Mouse (Mus musculus): ENCODE measurements around the gene Lsm14a. TPM values are rescaled to one million over a fixed set of nuclear protein-coding genes. Genes with fewer than 3 reads are reported as not detected.
A peak's percentile ranks its signal among the peaks of the same experiment; 100 is the strongest.
"Not testable (repeated sequence)": the region's sequence is repeated elsewhere in the genome, so short reads cannot be mapped to it uniquely, and the experiment has no call there.

Lsm14a gene
- polyA plus RNA-seq, 1 experiment: 16.9 TPM

- peaks cover 6% of the 10 kb centered on the region for H3K9me3 ChIP-seq
- H3K27me3 ChIP-seq (replicated peaks): no peaks in the 10 kb centered on the region
- H3K4me3 ChIP-seq (replicated peaks): no peak overlapping the region
- H3K4me1 ChIP-seq: peaks cover 41% of the 10 kb centered on the region
- H3K36me3 ChIP-seq (replicated peaks; ENCODE audit: low read length): peaks cover 85% of the 10 kb centered on the region
- TF ChIP-seq GATA1 (IDR thresholded peaks at IDR 0.05; ENCODE audit: borderline replicate concordance, low read length) (no peak), FLI1 (IDR thresholded peaks at IDR 0.05; ENCODE audit: low read length) (no peak)
Measured at GRCm38 (mm10) chr7:34340841-34341240, 52.3 kb downstream of the Lsm14a start.

DNA sequence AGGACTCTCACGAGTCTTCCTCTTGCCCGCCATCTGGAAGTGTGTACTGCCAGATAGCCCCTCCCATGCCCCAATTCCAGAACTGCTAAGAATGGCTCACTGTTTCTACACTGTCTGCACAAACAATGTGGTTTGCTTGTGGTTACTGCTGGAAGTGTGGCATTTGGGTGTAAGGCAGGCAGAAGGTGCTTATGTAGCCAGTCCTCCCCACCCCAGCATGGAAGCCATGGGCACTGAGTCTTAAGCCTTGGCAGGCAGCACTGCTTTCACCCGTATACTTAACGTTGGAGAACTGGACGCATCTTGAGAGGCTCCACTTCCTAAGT lies 54.0 kb downstream of the Lsm14a start:
- H3K36me3 ChIP-seq (replicated peaks; ENCODE audit: low read length): peaks cover 68% of the 10 kb centered on the region
- H3K27me3 ChIP-seq (replicated peaks): no peaks in the 10 kb centered on the region
- TF ChIP-seq GATA1 (IDR thresholded peaks at IDR 0.05; ENCODE audit: borderline replicate concordance, low read length) (no peak), FLI1 (IDR thresholded peaks at IDR 0.05; ENCODE audit: low read length) (no peak)
- peaks cover 9% of the 10 kb centered on the region for H3K9me3 ChIP-seq
- H3K4me1 ChIP-seq: peaks cover 51% of the 10 kb centered on the region
- peak overlapping the region; percentile 4 for H3K4me3 ChIP-seq (replicated peaks)

DNA sequence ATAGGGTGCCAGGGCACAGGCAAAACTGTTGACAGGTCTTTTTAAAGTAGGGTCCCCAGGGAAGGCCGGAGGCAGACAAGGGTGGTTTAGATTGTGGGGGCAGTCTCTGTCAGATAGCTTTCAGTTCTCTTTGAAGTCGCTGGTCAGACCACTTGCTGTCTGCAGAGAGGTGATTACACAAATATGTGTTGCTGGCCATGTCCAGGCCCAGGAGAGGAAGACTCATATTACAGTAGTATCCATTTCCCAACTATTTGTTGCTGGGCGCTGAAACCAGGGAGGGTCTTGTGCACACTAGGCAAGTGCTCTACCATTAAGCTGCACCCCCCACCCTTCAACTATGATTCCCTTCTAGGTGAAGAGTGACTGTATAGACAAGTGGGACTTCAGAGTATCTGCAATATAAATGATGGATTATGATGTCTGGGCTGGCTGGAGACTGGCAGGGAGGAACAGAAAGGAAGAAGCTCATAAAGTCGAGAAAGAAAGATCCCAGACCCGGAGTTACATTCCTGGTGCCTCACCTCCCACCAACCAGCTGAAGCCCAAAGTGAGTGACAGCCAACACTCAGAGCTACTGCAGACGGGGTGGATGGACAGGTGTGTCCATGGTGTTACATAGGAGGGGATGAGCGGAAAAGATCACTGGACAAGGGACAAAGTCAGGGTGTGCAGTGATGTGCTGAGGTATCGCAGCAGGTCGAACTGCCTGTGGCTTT lies 54.5 kb downstream of the Lsm14a start:
- Histone ChIP-seq H3K36me3 (replicated peaks; ENCODE audit: low read length) (peaks cover 63% of the 10 kb centered on the region), H3K9me3 (peaks cover 13% of the 10 kb centered on the region), H3K4me1 (peaks cover 49% of the 10 kb centered on the region), H3K4me3 (replicated peaks) (peak overlapping the region; percentile 4), H3K27me3 (replicated peaks) (no peaks in the 10 kb centered on the region)
- TF ChIP-seq GATA1 (IDR thresholded peaks at IDR 0.05; ENCODE audit: borderline replicate concordance, low read length): no peak
- TF ChIP-seq FLI1 (IDR thresholded peaks at IDR 0.05; ENCODE audit: low read length): no peak

GRCm38 (mm10) chr7:34337268-34337667 lies 55.8 kb downstream of the Lsm14a start:
- TF ChIP-seq GATA1 (IDR thresholded peaks at IDR 0.05; ENCODE audit: borderline replicate concordance, low read length) (no peak), FLI1 (IDR thresholded peaks at IDR 0.05; ENCODE audit: low read length) (no peak)
- H3K36me3 ChIP-seq (replicated peaks; ENCODE audit: low read length): peaks cover 54% of the 10 kb centered on the region
- no peaks in the 10 kb centered on the region for H3K27me3 ChIP-seq (replicated peaks)
- H3K4me1 ChIP-seq: peaks cover 46% of the 10 kb centered on the region
- H3K4me3 ChIP-seq (replicated peaks): no peak overlapping the region
- peaks cover 18% of the 10 kb centered on the region for H3K9me3 ChIP-seq

DNA sequence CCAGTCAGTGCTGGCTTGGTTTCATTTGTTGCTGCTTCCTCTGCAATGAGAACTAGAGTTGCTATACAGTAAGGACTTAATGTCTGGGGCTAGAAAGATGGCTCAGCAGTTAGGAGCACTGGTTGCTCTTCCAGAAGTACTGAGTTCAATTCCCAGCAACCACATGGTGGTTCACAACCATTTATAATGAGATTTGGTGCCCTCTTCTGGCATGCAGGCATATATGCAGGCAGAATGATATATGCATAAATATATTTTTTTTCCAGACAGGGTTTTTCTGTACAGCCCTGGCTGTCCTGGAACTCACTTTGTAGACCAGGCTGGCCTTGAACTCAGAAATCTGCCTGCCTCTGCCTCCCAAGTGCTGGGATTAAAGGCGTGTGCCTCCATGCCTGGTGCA lies 56.6 kb downstream of the Lsm14a start:
- Histone ChIP-seq H3K4me1 (peaks cover 43% of the 10 kb centered on the region), H3K36me3 (replicated peaks; ENCODE audit: low read length) (peaks cover 47% of the 10 kb centered on the region), H3K9me3 (peaks cover 18% of the 10 kb centered on the region)
- not testable (repeated sequence) for H3K4me3 ChIP-seq (replicated peaks); H3K27me3 ChIP-seq (replicated peaks)

DNA sequence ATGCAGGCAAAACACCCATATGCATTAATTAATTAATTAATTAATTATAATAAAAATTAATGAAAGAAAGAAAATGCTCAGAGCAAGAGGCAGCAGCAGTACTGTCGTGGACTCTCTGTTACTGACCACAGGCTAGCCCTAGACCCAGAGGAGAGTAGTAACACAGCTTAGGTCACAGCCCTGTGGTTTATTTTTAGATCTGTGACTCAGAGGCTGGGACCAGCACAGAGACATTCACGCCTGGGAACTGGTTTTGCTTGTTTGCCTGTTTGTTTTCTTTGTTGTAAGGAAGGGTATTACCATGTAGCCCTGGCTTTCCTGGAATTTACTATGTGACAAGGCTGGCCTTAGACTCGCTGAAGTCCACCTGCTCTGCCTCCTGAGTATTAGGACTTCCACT lies 65.6 kb downstream of the Lsm14a start:
- no peak for TF ChIP-seq FLI1 (IDR thresholded peaks at IDR 0.05; ENCODE audit: low read length)
- TF ChIP-seq GATA1 (IDR thresholded peaks at IDR 0.05; ENCODE audit: borderline replicate concordance, low read length): no peak
- no peak overlapping the region for H3K4me3 ChIP-seq (replicated peaks)
- peaks cover 27% of the 10 kb centered on the region for H3K9me3 ChIP-seq
- no peaks in the 10 kb centered on the region for H3K36me3 ChIP-seq (replicated peaks; ENCODE audit: low read length)
- peaks cover 18% of the 10 kb centered on the region for H3K4me1 ChIP-seq
- peaks cover 8% of the 10 kb centered on the region for H3K27me3 ChIP-seq (replicated peaks)

DNA sequence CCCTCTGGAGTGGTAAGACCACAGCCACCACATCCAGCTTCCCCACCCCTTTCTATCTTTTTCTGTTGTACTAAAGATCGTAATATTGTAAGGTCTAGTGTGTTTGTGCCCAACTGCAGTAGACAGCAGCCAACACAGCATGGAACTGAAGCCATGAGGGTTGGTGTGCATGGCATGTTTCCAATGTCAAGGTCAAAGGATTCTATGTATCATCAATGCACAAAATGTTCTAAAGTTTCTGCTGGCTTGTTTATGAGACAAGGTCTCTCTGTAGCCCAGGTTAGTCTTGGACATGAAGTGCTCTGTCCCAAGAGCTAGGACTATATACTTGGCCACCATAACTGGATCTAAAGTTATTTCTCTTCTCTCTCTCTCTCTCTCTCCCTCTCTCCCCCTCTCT lies 68.3 kb downstream of the Lsm14a start:
- Histone ChIP-seq H3K9me3 (peaks cover 27% of the 10 kb centered on the region), H3K36me3 (replicated peaks; ENCODE audit: low read length) (no peaks in the 10 kb centered on the region), H3K27me3 (replicated peaks) (peaks cover 12% of the 10 kb centered on the region), H3K4me3 (replicated peaks) (no peak overlapping the region), H3K4me1 (peaks cover 13% of the 10 kb centered on the region)
- no peak for TF ChIP-seq GATA1 (IDR thresholded peaks at IDR 0.05; ENCODE audit: borderline replicate concordance, low read length)
- TF ChIP-seq FLI1 (IDR thresholded peaks at IDR 0.05; ENCODE audit: low read length): no peak

DNA sequence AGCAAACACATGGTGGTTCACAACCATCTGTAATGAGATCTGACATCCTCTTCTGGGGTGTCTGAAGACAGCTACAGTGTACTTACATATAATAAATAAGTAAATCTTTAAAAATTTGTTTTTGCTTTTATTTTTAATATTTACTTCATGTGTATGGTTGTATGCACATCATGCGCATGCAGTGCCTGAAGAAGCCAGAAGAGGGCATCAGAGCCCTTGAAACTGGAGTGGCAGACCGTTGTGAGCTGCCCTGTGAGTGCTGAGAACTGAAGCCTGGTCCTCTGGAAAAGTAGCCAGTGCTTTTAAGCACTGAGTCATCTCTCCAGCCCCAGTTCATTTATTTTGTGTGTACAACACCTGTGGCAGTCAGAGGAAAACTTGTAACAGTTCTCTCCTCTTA lies 69.1 kb downstream of the Lsm14a start:
- peaks cover 13% of the 10 kb centered on the region for H3K27me3 ChIP-seq (replicated peaks)
- no peaks in the 10 kb centered on the region for H3K36me3 ChIP-seq (replicated peaks; ENCODE audit: low read length)
- H3K9me3 ChIP-seq: peaks cover 27% of the 10 kb centered on the region
- no peak overlapping the region for H3K4me3 ChIP-seq (replicated peaks)
- TF ChIP-seq FLI1 (IDR thresholded peaks at IDR 0.05; ENCODE audit: low read length): no peak
- TF ChIP-seq GATA1 (IDR thresholded peaks at IDR 0.05; ENCODE audit: borderline replicate concordance, low read length): no peak
- peaks cover 21% of the 10 kb centered on the region for H3K4me1 ChIP-seq

- Histone ChIP-seq H3K4me1 (peaks cover 24% of the 10 kb centered on the region), H3K4me3 (replicated peaks) (no peak overlapping the region), H3K9me3 (peaks cover 27% of the 10 kb centered on the region), H3K36me3 (replicated peaks; ENCODE audit: low read length) (no peaks in the 10 kb centered on the region), H3K27me3 (replicated peaks) (peaks cover 16% of the 10 kb centered on the region)
- no peak for TF ChIP-seq FLI1 (IDR thresholded peaks at IDR 0.05; ENCODE audit: low read length)
- TF ChIP-seq GATA1 (IDR thresholded peaks at IDR 0.05; ENCODE audit: borderline replicate concordance, low read length): no peak
Measured at GRCm38 (mm10) chr7:34323351-34323750, 69.8 kb downstream of the Lsm14a start.

DNA sequence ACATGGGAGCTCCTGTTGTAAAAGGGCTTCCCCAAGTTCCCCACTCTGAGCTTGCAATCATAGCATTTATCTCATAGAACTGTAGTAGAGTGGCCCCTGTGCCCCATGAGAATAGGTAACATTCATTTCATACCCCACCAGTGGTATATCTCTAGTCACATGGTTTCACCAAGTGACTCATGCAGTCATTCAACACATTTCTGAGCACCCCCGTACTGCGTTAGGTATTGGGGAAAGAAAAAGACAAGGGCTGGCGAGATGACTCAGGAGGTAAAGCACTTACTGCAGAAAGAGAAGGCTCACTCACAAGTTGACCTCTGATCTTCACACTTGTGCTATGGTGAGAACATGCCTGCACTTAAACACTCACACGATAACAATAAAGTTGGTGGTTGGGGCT lies 71.2 kb downstream of the Lsm14a start:
- Histone ChIP-seq H3K27me3 (replicated peaks) (peaks cover 24% of the 10 kb centered on the region), H3K9me3 (peaks cover 27% of the 10 kb centered on the region), H3K36me3 (replicated peaks; ENCODE audit: low read length) (no peaks in the 10 kb centered on the region), H3K4me3 (replicated peaks) (no peak overlapping the region), H3K4me1 (peaks cover 18% of the 10 kb centered on the region)
- no peak for TF ChIP-seq FLI1 (IDR thresholded peaks at IDR 0.05; ENCODE audit: low read length)
- no peak for TF ChIP-seq GATA1 (IDR thresholded peaks at IDR 0.05; ENCODE audit: borderline replicate concordance, low read length)

DNA sequence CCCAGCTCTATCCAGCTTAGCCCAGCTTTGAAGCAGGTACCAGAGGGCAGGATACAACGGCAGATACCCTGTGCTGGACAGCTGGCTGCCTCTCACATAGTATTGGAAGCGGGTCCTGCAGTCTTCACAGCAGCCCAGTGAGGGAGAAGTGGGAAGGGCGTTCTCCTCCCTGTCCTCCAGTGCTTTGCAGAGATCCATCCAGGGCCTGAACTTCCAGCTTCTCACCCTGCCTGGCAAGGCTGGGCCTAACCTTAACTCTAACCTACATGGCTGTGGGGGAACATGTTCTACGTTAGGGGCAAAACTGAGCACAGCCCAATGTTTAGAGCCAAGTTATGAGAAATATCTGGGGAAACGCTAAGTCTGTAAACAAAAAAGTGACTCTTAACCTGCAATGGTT lies 72.0 kb downstream of the Lsm14a start:
- Histone ChIP-seq H3K4me3 (replicated peaks) (no peak overlapping the region), H3K9me3 (peaks cover 30% of the 10 kb centered on the region), H3K4me1 (peaks cover 18% of the 10 kb centered on the region), H3K36me3 (replicated peaks; ENCODE audit: low read length) (no peaks in the 10 kb centered on the region), H3K27me3 (replicated peaks) (peaks cover 19% of the 10 kb centered on the region)
- TF ChIP-seq FLI1 (IDR thresholded peaks at IDR 0.05; ENCODE audit: low read length): no peak
- TF ChIP-seq GATA1 (IDR thresholded peaks at IDR 0.05; ENCODE audit: borderline replicate concordance, low read length): no peak

Data from megakaryocyte, embryonic 14.5 days (primary cell).